Mouse (Mus musculus) lung, postnatal 25 days (tissue): ENCODE measurements around the gene Borcs5.

Experiments used
- DNase-seq: peaks from one replicate; pipeline ENCODE4 v3.0.0; 2022; ENCODE audit warnings: low spot score

Gene Borcs5

DNA sequence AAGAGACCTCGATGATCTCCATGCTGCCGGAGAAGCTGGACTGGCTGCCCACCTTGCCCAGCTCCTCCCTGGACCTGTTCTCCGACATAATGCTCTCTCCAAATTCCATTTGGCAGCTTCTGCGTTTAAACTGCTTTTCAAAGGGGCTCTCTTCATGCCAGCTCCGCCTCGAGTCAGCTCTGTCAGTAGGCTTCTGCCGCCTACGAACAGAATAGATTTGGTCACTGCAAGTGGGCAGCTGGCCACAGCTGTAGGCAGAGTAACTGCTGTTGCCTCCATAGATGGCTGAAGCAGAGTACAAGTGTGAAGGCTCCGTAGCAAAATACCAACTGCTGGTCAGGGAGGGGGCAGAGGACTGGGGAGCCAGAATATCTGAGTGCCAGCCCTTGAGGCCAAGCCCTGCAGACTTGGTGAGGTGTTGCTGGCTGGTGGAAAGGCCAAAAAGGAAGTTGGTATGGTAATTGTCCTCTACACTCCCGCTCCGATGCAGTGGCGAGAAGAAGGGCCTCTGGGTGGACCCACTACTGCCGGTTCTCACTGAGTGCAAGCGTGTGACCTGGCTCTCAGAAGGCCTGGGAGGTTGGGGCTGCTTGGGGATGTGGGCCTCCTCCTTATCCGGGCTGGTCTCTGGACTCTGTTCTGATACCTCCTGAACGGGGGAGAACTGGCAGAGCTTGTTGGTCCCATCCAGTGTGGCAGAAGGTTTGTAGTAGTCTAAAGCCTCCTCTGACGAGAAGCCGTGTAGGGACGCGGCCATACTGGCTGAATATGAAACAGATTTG lies 78.8 kb downstream of the Borcs5 start:
- no peak for DNase-seq

DNA sequence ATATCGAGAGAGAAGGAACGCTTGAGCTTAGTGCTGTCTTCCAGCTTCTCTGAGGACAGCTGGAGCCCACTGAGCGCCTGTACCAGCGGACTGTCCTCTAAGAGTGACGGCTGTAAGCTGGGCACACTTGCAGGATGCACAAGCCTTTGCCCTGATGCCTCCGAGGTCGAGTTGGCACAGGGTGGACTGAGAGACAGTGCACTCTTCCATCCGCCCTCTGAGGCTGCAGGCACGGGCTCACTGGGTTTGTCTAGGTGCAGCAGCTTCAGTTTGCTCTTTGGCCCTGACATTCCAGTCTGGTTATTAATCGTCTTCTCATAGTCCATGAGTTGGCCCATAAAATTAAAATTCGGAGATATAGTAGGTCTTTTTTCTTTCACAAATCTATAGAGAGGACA lies 79.4 kb downstream of the Borcs5 start:
- DNase-seq: no peak

DNA sequence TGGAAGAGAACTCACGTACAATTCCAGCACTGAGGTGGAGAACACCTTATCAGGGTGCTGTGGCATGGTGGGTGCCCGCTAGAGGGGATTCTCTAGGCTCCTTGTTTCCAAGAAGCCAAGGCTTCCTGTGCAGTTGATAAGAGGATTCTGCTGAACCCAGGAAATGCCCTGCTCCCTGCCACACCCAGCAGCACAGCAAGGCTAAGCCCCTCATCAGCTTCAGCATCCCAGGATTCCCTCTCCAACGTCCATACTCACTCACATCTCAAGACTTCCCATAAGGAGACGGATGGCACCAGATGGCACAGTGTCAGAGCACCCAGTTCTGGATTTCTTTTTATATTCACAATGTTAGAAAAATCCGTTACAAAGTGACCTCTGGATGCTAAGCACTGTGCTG lies 79.8 kb downstream of the Borcs5 start:
- no peak for DNase-seq

DNA sequence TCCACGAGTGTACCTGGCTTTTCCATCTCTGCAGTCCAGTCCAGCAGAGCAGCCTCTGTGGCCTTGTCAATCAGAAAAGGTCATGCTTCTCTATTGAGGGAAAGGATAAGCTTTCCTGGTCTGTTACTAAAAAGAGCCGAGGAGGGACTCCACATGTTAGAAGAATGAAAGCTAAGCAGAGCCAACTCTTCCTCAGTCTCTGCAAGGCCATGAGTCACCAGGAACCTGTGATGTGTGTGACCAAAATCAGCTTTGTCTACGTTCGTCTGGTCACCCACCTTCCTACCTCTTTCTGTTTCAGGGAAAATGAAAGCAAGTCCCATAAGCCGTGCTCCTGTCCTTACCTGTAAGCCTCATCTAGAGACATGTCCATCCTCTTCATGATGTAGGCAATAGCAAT lies 80.8 kb downstream of the Borcs5 start:
- DNase-seq: no peak

DNA sequence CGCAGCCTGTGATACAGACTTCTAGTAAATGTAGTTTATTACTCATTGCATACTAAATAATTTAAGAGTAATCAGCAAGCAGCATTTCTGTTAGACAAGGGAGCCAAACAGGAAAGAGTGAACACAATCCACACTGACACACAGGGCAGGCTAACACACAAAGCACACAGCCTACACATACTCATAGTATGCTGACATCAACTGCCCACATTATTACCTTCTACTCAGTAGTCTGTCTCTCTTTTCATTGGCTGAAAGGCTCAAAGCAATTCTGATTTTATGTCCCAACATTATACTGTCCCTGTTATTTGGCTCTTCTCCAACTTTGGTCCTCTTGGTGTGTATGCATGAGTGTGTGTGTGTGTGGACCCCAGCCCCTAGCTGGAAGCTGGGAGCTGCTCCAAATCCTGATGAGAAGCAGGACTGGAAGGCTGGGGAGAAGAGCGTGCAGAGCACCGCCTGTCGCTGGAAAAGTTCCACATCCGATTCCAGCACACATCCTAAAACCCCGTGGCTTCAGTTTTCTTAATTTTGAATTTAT lies 82.5 kb downstream of the Borcs5 start:
- no peak for DNase-seq

DNA sequence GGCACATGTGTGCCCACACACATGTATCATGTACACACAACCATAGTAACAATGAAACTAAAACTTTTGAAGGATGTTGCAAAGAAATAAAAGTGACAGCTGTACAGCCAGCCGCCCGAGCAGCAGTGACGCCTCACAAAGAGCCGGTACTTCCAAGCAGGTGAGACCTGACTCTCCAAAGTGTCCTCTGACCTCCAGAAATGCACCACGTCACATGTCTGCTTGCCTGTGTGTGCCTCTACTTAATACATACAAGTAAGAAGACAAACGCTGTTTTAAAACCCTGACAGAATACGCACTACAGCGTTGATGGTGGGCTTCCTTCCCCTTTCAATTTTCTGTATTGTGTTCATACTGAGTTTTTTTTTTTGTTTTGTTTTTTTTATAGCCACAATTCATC lies 83.6 kb downstream of the Borcs5 start:
- no peak for DNase-seq

DNA sequence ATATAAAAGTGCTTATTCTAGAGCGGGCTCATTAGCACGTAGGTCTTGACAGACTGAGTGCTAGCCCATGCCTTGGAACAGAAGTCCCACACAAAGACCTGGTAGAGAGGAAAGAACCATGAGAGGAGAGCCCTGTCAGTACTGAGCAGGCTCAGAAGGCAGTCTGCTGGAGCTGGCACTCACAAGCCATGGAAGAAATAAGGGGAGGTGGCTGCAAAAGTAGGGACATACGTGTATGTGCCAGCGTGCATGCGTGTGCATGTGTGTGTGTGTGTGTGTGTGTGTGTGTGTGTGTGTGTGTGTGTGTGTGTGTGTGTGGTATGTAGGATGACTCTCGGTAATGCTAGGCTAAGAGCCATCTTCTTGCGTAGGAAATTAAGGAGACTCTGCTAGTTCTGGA lies 84.0 kb downstream of the Borcs5 start:
- no peak for DNase-seq

DNA sequence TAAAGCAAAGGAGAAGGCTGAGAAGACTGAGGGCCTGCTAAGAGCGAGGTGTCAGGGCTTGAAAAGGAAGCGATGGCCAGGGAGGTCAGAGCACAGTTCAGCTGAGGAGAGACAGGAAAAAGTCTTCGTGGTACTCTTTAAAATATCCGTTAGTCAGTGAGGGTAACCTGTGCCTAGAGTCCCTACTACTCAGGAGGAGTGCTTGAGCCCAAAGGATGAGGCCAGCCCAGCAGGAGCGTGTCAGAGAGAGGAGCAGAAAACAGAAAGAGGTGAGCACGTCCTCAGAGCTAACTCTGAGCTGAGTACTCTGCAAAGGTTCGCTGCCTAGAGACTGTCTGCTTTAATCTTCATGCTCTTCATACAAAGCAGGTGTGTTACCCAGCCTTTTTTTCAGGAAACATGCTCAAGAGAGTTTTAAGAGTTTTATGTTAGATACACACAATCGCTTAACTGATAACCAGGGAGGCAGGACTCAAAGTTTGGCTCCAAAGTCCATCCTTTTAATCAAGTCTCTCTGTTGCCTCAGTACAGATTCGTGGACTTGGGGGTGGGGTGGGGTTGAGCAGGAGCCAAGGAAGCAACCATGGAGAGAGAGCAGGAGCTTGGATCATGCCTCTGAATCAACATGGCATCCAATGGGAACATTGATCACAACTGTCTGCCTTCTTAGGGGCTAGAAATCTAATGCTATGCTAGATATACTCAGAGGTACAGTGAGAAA lies 84.7 kb downstream of the Borcs5 start:
- DNase-seq: no peak

DNA sequence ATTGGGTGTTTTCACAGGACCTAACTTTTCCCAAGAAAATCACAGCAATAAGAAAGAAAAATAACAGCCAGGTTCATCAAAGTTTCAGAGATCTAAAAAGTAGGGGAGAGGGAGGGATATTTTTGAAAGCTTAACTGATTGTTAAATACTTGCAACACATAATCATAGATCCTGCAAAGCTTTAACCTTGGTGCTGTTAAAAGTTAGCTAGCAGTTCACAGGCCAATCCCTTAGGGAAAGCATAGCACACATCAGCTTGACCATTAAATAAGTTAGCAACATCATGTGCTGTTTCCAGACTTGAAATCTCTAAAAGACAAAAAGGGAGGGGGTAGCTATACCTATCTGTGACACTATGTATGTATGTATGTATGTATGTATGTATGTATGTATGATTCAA lies 86.1 kb downstream of the Borcs5 start:
- no peak for DNase-seq

DNA sequence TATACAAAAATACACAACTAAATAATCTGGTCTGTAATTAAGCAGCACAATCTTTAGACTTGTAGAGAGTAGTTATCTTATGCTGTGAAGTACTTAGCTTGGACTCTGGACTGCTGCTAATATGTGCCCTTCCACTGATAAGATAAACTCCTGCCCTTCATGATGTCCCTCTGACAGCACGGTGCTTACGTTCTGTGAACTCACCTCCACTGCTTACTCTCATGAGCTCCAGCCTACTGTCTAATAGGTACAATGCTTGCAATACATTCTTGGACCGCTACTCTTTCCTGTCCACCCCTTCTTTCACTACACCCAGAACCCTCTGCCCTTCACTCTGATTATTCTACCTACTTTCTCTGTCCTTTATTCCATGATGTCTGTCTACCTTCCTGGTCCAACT lies 91.7 kb downstream of the Borcs5 start:
- DNase-seq: no peak

DNA sequence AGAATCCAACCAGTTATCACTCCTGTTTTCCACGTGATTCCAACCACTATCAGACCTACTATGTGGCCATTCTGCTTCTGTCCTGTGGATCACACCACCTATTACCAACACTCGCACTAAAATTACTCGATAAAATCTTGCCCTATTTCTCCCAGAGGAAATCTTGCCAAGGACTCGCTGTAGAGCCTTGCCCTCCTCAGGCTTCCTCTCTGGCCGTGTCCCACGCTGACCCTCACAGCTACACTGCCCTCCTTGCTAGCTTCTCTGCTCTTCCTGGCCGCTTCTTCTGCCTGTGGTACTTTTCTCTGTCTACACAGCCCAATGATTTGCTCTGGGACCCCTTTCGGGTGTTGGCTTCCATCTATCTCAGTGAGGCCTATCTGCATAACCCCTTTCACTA lies 93.5 kb downstream of the Borcs5 start:
- DNase-seq: no peak

DNA sequence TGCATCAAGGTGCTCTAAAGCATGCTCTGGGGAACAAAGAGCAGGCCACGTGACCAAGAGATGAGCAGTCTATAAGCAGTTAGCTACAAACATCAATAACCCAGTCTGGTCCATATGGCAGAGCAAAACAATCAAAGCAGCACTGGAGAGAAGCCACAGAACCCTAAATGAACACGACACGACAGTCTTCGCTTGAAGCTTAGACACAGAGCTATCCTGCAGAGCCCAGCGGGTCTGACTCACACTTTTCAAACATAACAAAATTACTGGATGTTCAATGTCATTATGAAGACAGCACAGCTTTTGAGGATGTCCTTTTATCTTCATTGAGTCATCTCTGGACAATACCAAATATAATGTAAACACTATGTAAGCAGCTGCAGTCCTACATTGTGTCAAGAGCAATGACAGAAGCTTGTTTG lies 94.5 kb downstream of the Borcs5 start:
- no peak for DNase-seq

DNA sequence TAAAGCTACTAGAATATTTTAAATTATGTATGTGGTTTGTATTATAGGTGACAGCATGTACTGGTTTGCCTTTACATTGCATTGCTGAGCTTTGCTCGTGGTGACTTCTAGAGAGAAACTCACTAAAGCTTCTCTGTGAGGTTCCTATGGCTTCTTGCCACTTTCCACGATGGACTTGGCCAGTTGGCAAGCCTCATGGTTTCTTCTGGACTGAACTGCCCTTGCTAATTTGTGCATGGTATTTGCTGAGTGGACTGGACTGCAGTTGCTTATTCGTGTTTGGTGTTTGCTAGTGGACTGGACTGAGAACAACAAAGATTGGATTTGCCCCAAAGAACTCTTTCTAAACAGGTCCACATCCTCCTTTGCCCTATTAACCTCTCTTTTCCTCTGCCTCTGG lies 97.5 kb downstream of the Borcs5 start:
- no peak for DNase-seq

DNA sequence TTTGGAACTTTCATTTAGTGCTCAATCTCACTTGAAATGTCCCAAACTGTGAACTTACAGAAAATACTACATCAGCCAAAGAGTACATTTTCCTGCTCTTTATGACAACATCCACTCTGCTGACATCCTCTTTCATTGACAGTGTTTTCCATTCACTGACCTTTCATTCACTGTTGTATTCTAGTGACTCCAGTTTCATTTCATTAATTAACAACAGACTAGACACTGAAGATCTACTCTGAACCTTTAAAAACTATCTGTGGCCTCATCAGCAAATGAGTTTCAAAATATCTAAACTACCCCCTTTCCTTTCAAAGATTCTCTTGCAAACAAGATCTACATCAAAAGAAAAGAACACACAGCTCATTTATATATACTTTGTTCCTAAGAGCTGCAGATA lies 104.3 kb downstream of the Borcs5 start:
- DNase-seq: no peak

DNA sequence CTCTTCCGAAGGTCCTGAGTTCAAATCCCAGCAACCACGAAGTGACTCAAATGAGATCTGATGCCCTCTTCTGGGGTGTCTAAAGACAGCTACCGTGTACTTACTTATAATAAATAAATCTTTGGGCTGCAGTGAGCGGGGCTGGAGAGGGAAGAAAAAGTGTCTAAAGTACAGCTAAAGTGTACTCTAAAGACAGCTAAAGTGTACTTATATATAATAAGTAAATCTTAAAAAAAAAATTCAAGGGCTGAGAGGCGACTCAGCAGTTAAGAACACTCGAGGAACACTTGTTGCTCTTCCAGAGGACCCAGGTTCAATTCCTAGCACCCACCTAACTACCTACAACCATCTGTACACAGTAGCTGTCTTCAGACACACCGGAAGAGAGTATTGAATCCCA lies 106.6 kb downstream of the Borcs5 start:
- DNase-seq: no peak

DNA sequence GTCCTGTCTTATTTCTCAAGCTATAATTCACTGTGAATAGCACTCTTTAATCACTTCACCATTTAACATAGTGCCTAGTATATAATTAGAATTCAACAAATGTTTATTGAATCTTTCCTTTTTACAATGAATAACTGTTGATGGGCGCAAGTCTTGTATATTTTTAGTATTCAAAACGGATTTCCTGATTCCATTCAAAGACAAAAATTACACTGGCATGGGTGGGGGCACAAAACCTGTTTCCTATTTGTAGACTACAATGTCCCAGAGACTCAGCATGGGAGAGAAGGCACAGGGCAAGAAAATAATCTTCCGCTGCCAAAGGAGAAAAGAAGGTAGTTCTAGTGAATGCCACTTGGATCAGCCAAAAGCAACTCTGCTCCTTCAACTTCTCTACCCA lies 108.8 kb downstream of the Borcs5 start:
- DNase-seq: peak; percentile 47

DNA sequence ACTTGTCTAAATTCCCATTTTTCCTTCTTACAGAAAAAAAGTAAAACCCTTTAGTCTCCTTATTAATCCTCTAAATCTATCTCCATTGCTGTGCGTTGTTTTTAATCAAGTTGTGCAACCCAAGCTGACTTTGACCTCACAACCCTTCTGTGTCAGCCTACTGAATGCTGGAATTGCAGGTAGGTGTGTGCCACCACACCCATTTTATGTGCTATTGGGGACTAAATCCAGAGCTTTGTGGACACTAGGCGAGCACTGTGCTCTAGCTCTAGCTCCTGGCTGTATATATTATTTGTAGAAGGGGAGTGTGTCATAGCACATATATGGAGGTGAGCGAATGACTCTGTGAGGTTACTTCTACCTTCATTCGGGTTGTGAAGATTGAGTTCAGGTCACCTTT lies 111.8 kb downstream of the Borcs5 start:
- no peak for DNase-seq

DNA sequence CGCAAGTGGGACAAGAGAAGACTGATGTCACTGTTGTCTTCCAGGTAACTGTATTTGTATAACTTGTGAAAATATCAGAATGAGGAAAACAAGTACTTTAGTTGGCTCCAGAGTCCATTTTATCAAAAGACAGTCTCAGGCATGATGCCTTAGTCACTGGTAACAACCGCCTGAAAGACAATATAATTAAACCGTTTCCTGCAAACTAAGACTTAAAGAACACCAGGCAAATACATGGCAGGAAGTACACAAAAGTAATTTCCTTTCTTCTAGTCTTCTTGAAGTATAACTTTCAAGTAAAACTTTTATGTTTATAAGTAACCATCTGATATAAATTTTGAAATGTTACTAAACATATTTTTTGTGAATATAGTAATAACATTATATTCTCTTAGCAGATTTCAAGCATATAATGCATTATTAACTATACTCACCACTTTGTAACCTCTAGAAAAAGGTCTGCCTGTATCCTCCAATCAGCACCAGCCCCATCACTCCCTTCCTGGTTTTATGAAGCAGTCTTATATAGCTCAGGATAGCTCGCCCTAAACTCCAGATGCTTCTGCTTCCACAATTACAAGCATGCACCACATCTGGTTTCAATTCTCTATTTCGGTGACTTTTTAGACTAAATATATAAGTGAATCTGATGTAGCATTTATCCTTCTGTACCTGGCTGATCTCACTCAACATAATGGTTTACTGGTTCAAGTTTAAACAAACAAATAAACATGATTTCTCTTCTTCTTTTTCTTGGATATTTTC lies 112.8 kb downstream of the Borcs5 start:
- DNase-seq: no peak

DNA sequence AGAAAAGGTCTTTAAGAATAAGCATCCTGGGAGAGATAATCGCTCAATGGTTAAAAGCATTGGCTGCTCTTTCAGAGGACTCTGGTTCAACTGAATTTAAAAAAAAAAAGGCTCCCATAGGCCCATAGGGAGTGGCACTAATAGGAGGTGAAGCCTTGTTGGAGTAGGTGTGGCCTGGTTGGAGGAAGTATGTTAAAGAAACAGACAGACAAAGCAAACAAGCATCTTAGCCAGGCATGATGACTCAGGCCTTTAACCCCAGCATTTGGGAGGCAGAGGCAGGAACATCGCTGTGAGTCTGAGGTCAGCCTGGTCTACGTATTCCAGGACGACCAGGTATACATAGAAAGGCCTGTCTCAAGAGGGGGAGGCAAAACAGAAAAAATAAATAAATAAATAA lies 114.1 kb downstream of the Borcs5 start:
- no peak for DNase-seq

DNA sequence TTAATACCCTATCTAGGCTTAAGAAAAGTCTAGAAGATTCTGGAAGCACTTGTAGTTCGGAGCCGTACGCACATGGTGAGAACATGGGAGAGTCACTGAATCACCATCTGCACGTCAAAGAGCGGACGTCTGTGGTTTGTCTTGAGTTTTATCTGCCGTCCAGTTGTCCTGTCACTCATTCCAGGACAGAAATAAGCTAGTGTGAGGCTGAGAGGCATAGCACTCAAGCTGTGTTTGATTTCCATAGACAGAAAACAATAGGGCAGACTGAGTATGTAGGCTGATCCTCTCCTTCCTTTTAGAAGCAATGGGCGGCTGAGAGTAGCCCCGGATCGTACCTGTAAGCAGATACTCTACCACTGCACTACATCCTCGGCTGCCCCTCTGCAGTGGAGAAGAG lies 114.5 kb downstream of the Borcs5 start:
- no peak for DNase-seq

DNA sequence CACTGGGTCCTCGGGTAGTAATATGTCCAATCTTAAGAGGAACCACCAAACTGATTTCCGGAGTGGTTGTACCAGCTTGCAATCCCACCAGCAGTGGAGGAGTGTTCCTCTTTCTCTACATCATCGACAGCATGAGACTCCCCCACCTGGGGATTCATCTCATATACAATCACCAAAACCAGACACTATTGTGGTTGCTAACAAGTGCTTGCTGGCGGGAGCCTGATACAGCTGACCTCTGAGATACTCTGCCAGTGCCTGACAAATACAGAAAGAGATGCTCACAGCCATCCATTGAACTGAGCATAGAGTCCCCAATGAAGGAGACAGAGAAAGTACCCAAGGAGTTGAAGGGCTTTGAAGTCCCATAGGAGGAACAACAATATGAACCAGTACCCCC lies 116.7 kb downstream of the Borcs5 start:
- DNase-seq: no peak
